9 mouse cellular contexts compared by ENCODE assay signal in genomic region chr11:88118817-88119642, GRCm38 (mm10). TPM values are rescaled to one million over a fixed set of nuclear protein-coding genes. Genes with fewer than 3 reads are reported as not detected.
A peak's percentile ranks its signal among the peaks of the same experiment; 100 is the strongest.
DNase-seq lines count a peak whose midpoint lies in the region; ATAC-seq lines count a peak whose summit lies in the region.
"Had no signal": no experiment of that assay in that cellular context is flagged by ENCODE, and none has a peak within 500 bp of the region (broad histone marks: within the 10 kb centered on the region; RNA-seq: fewer than 3 reads in every experiment).

No protein-coding gene starts in this region.

- ATAC-seq in intestine, embryonic 15.5 days, result peak; percentile 87
- ATAC-seq in midbrain, embryonic 12.5 days (ENCODE audit: low FRiP score, low read depth), result peak; percentile 90
- peak; percentile 90 for ATAC-seq in stomach, embryonic 16.5 days (ENCODE audit: insufficient read depth, low FRiP score)
- ATAC-seq in inflammation-experienced regulatory T-cells, adult 6 months, result no peak

- no peaks in the 10 kb centered on the region for H3K36me3 ChIP-seq in intestine, embryonic 15.5 days
- H3K36me3 ChIP-seq in midbrain, embryonic 12.5 days, result peaks cover 3% of the 10 kb centered on the region; the same call in 1 of the 2 replicates
- no peaks in the 10 kb centered on the region for H3K36me3 ChIP-seq in stomach, embryonic 16.5 days (ENCODE audit: control insufficient read depth, insufficient read depth, low read length)

- WGBS in intestine, embryonic 15.5 days, result 18% methylated on average over 8 of the region's 8 CpGs
- whole genome bisulfite sequencing in midbrain, embryonic 12.5 days, result 4% methylated on average over 8 of the region's 8 CpGs
- 11% methylated on average over 8 of the region's 8 CpGs for WGBS in stomach, embryonic 16.5 days

- no peaks in the 10 kb centered on the region for H3K9me3 ChIP-seq in intestine, embryonic 15.5 days
- H3K9me3 ChIP-seq in midbrain, embryonic 12.5 days, result no peaks in the 10 kb centered on the region
- H3K9me3 ChIP-seq in stomach, embryonic 16.5 days (replicated peaks; ENCODE audit: control insufficient read depth, low read length), result no peaks in the 10 kb centered on the region

- peak overlapping the region; percentile 11 for H3K4me2 ChIP-seq in intestine, embryonic 15.5 days (replicated peaks)
- H3K4me2 ChIP-seq in midbrain, embryonic 12.5 days (replicated peaks), result peak overlapping the region; percentile 35
- H3K4me2 ChIP-seq in stomach, embryonic 16.5 days (ENCODE audit: low read depth, low read length), result peak overlapping the region; percentile 43

- H3K4me3 ChIP-seq in intestine, embryonic 15.5 days (replicated peaks), result no peak overlapping the region
- H3K4me3 ChIP-seq in midbrain, embryonic 12.5 days, result no peak overlapping the region
- H3K4me3 ChIP-seq in stomach, embryonic 16.5 days (replicated peaks; ENCODE audit: low read length), result no peak overlapping the region
- H3K4me3 ChIP-seq: erythroblast, embryonic 14.5 days had no signal

- peak overlapping the region; percentile 82 for H3K27ac ChIP-seq in intestine, embryonic 15.5 days
- H3K27ac ChIP-seq in midbrain, embryonic 12.5 days (replicated peaks), result peak overlapping the region; percentile 95
- peak overlapping the region; percentile 94 for H3K27ac ChIP-seq in stomach, embryonic 16.5 days (ENCODE audit: low read length)

- peak; percentile 88 for DNase-seq in adrenal gland, adult 2 months
- DNase-seq in embryo, embryonic 10.5 days (ENCODE audit: low spot score), result peak; percentile 82
- peak; percentile 93 for DNase-seq in gastrocnemius, postnatal 25 days
- peak; percentile 54 to 55 for DNase-seq in left cerebral cortex, postnatal 14 days (ENCODE audit: low spot score in 2 of 2)

- H3K27me3 ChIP-seq in intestine, embryonic 15.5 days (replicated peaks), result no peaks in the 10 kb centered on the region
- H3K27me3 ChIP-seq in midbrain, embryonic 12.5 days, result no peaks in the 10 kb centered on the region
- no peaks in the 10 kb centered on the region for H3K27me3 ChIP-seq in stomach, embryonic 16.5 days (ENCODE audit: control insufficient read depth, insufficient read depth, low read length)

- peaks cover 46% of the 10 kb centered on the region for H3K4me1 ChIP-seq in intestine, embryonic 15.5 days (replicated peaks)
- H3K4me1 ChIP-seq in midbrain, embryonic 12.5 days, result peaks cover 82% of the 10 kb centered on the region
- H3K4me1 ChIP-seq in stomach, embryonic 16.5 days (ENCODE audit: control insufficient read depth, insufficient read depth, low read length), result peaks cover 57% of the 10 kb centered on the region

- no peak overlapping the region for H3K9ac ChIP-seq in intestine, embryonic 15.5 days
- peak overlapping the region; percentile 43 for H3K9ac ChIP-seq in midbrain, embryonic 12.5 days (replicated peaks)
- H3K9ac ChIP-seq in stomach, embryonic 16.5 days (ENCODE audit: low read length), result peak overlapping the region; percentile 61

- intact Hi-C loops in left cerebral cortex, postnatal 14 days (cut with DNase I), result no loop called here

RNA-seq across cellular contexts. Expression of gene Cuedc1, which starts 21.2 kb away (rescaled TPM):
- total RNA-seq in adrenal gland, adult 2 months (2021), result 10 to 100 TPM; 49.3 to 61.7 TPM
- 76.9 and 91.3 TPM in 2 replicates for polyA plus RNA-seq in adrenal gland, adult 2 months (2012; rRNA removed)
- total RNA-seq in gastrocnemius, postnatal 25 days (2021), result 10 to 100 TPM; 76.3 to 78.6 TPM
- polyA plus RNA-seq in intestine, embryonic 15.5 days (2015; fragmentation: Nextera tagmentation; extraction: Ambion mirVana), result 14.2 and 17.6 TPM in 2 replicates
- total RNA-seq in left cerebral cortex, postnatal 14 days (2021), result 10 to 100 TPM; 28.2 TPM
- 40.5 and 45.7 TPM in 2 replicates for polyA plus RNA-seq in midbrain, embryonic 12.5 days (2016; fragmentation: Nextera tagmentation; extraction: Ambion mirVana)
- polyA plus RNA-seq in stomach, embryonic 16.5 days (2015; fragmentation: Nextera tagmentation; extraction: Ambion mirVana), result 11.3 and 11.5 TPM in 2 replicates
- polyA plus RNA-seq in inflammation-experienced regulatory T-cells, adult 6 months (2017; shearing (Covaris generic)), result 1 to 10 TPM; 2.0 to 6.4 (median 5.2) TPM

RNA-seq across cellular contexts. Expression of gene Vezf1, which starts 51.0 kb away (rescaled TPM):
- 10 to 100 TPM; 48.3 to 52.4 TPM for total RNA-seq in adrenal gland, adult 2 months (2021)
- polyA plus RNA-seq in adrenal gland, adult 2 months (2012; rRNA removed), result 13.5 and 14.6 TPM in 2 replicates
- 10 to 100 TPM; 47.1 to 47.6 TPM for total RNA-seq in gastrocnemius, postnatal 25 days (2021)
- 30.4 and 32.4 TPM in 2 replicates for polyA plus RNA-seq in intestine, embryonic 15.5 days (2015; fragmentation: Nextera tagmentation; extraction: Ambion mirVana)
- total RNA-seq in left cerebral cortex, postnatal 14 days (2021), result 10 to 100 TPM; 24.4 to 25.3 TPM
- polyA plus RNA-seq in midbrain, embryonic 12.5 days (2016; fragmentation: Nextera tagmentation; extraction: Ambion mirVana), result 88.6 and 95.5 TPM in 2 replicates
- 28.5 and 30.5 TPM in 2 replicates for polyA plus RNA-seq in stomach, embryonic 16.5 days (2015; fragmentation: Nextera tagmentation; extraction: Ambion mirVana)
- polyA plus RNA-seq in inflammation-experienced regulatory T-cells, adult 6 months (2017; shearing (Covaris generic)), result 10 to 100 TPM; 19.3 to 25.6 (median 21.5) TPM
